ENCODE assay signal across 9 mouse cellular contexts in genomic region chr5:30912156-30912555, GRCm38 (mm10). TPM values are rescaled to one million over a fixed set of nuclear protein-coding genes. Genes with fewer than 3 reads are reported as not detected.
DNase-seq lines count a peak whose midpoint lies in the region; ATAC-seq and TF ChIP-seq lines count a peak whose summit lies in the region.
"Had no signal": no experiment of that assay in that cellular context is flagged by ENCODE, and none has a peak within 500 bp of the region (broad histone marks: within the 10 kb centered on the region; RNA-seq: fewer than 3 reads in every experiment).

No protein-coding gene starts in this region.

- H3K36me3 ChIP-seq in heart, embryonic 14.5 days (ENCODE audit: control insufficient read depth, insufficient read depth, low read length), result peaks cover 4% of the 10 kb centered on the region
- peaks cover 5% of the 10 kb centered on the region for H3K36me3 ChIP-seq in liver, embryonic 13.5 days

- no peaks in the 10 kb centered on the region for H3K9me3 ChIP-seq in heart, embryonic 14.5 days (ENCODE audit: control insufficient read depth, low read length)
- no peaks in the 10 kb centered on the region for H3K9me3 ChIP-seq in liver, embryonic 13.5 days (replicated peaks)

- peak overlapping the region; percentile 83; the same call in 1 of the 2 replicates for H3K9ac ChIP-seq in heart, embryonic 14.5 days (ENCODE audit: low read length)
- no peak overlapping the region for H3K9ac ChIP-seq in liver, embryonic 13.5 days

- peak overlapping the region; percentile 86 for H3K27ac ChIP-seq in gastrocnemius, adult 2 months
- peak overlapping the region; percentile 94 to 95 for H3K27ac ChIP-seq in heart, embryonic 14.5 days (replicated peaks in 1 of 2; ENCODE audit: control insufficient read depth in 1 of 2, insufficient read depth in 1 of 2, low read depth in 2 of 2, low read length in 2 of 2)
- H3K27ac ChIP-seq in liver, embryonic 13.5 days, result peak overlapping the region; percentile 83

- H3K4me2 ChIP-seq in heart, embryonic 14.5 days (ENCODE audit: low read length), result peak overlapping the region; percentile 73
- H3K4me2 ChIP-seq in liver, embryonic 13.5 days, result 0 out of 2 replicates have a peak overlapping the region, but pooled peaks have one; percentile 67

- no peak for ATAC-seq in heart, embryonic 14.5 days (ENCODE audit: insufficient number of reproducible peaks, insufficient read depth, low FRiP score, low read depth)
- ATAC-seq in liver, embryonic 13.5 days (ENCODE audit: low read depth), result no peak

- no peaks in the 10 kb centered on the region for H3K27me3 ChIP-seq in heart, embryonic 14.5 days (ENCODE audit: control insufficient read depth, insufficient read depth, low read length)
- no peaks in the 10 kb centered on the region for H3K27me3 ChIP-seq in liver, embryonic 13.5 days

- H3K4me1 ChIP-seq in heart, embryonic 14.5 days (ENCODE audit: control insufficient read depth in 2 of 2, insufficient read depth in 2 of 2, low read length in 2 of 2), result peaks cover 58 to 73% of the 10 kb centered on the region in 2 experiments
- peaks cover 87% of the 10 kb centered on the region for H3K4me1 ChIP-seq in liver, embryonic 13.5 days (replicated peaks)

- intact Hi-C loops in gastrocnemius, adult 2 months (cut with DNase I), result no loop called here

- H3K4me3 ChIP-seq in gastrocnemius, adult 2 months, result no peak overlapping the region
- H3K4me3 ChIP-seq in heart, embryonic 14.5 days (ENCODE audit: control insufficient read depth in 1 of 2, insufficient read depth in 1 of 2, low read depth in 1 of 2, low read length in 2 of 2), result no peak overlapping the region
- H3K4me3 ChIP-seq in liver, embryonic 13.5 days (replicated peaks), result no peak overlapping the region

- WGBS in heart, embryonic 14.5 days, result 36% methylated on average over 5 of the region's 5 CpGs
- WGBS in liver, embryonic 13.5 days (ENCODE audit: insufficient replicate concordance), result 55% methylated on average over 5 of the region's 5 CpGs

- TF ChIP-seq CTCF in gastrocnemius, adult 2 months (IDR thresholded peaks at IDR 0.05), result no peak

- no peak for DNase-seq in gastrocnemius, adult 2 months
- no peak for DNase-seq in gastrocnemius, adult 18-20 months (ENCODE audit: low spot score)
- DNase-seq in MN1 (ENCODE audit: low spot score), result peak; percentile 28
- DNase-seq in liver, embryonic 13.5 days, result no peak
- DNase-seq in cerebellum, adult 9-11 months, result no peak
- DNase-seq in frontal cortex, postnatal 10 days (ENCODE audit: low spot score in 2 of 2), result no peak
- DNase-seq in thymus, postnatal 10 days (ENCODE audit: low spot score in 2 of 2), result no peak
- DNase-seq: adrenal gland, postnatal 14 days had no signal

RNA-seq across cellular contexts. Expression of gene Emilin1, which starts 1.0 kb away (rescaled TPM):
- total RNA-seq in gastrocnemius, adult 2 months (2021), result 1 to 10 TPM; 2.7 to 7.7 TPM
- total RNA-seq in gastrocnemius, adult 18-20 months (2021), result 1 to 10 TPM; 2.5 to 4.4 TPM
- polyA plus RNA-seq in heart, embryonic 14.5 days (2014; fragmentation: Nextera tagmentation; extraction: Ambion mirVana), result 91.8 and 108 TPM in 2 replicates
- polyA plus RNA-seq in liver, embryonic 13.5 days (2015; fragmentation: Nextera tagmentation; extraction: Ambion mirVana), result 41.6 and 42.7 TPM in 2 replicates

RNA-seq across cellular contexts. Expression of gene Ost4, which starts 4.6 kb away (rescaled TPM):
- 100 to 1,000 TPM; 103 to 121 TPM for total RNA-seq in gastrocnemius, adult 2 months (2021)
- 100 to 1,000 TPM; 110 to 114 TPM for total RNA-seq in gastrocnemius, adult 18-20 months (2021)
- 437 and 480 TPM in 2 replicates for polyA plus RNA-seq in heart, embryonic 14.5 days (2014; fragmentation: Nextera tagmentation; extraction: Ambion mirVana)
- polyA plus RNA-seq in liver, embryonic 13.5 days (2015; fragmentation: Nextera tagmentation; extraction: Ambion mirVana), result 342 and 377 TPM in 2 replicates

RNA-seq across cellular contexts. Expression of gene Khk, which starts 9.1 kb away (rescaled TPM):
- 10 to 100 TPM; 29.2 to 30.8 TPM for total RNA-seq in gastrocnemius, adult 2 months (2021)
- total RNA-seq in gastrocnemius, adult 18-20 months (2021), result 10 to 100 TPM; 36.5 to 36.6 TPM
- polyA plus RNA-seq in heart, embryonic 14.5 days (2014; fragmentation: Nextera tagmentation; extraction: Ambion mirVana), result 9.7 and 12.1 TPM in 2 replicates
- 33.9 and 37.6 TPM in 2 replicates for polyA plus RNA-seq in liver, embryonic 13.5 days (2015; fragmentation: Nextera tagmentation; extraction: Ambion mirVana)

RNA-seq across cellular contexts. Expression of gene Agbl5, which starts 23.7 kb away (rescaled TPM):
- 1 to 10 TPM; 1.6 to 2.3 TPM for total RNA-seq in gastrocnemius, adult 2 months (2021)
- 1 to 10 TPM; 2.1 to 3.4 TPM for total RNA-seq in gastrocnemius, adult 18-20 months (2021)
- 10.5 and 10.8 TPM in 2 replicates for polyA plus RNA-seq in heart, embryonic 14.5 days (2014; fragmentation: Nextera tagmentation; extraction: Ambion mirVana)
- 4.3 and 5.3 TPM in 2 replicates for polyA plus RNA-seq in liver, embryonic 13.5 days (2015; fragmentation: Nextera tagmentation; extraction: Ambion mirVana)

RNA-seq across cellular contexts. Expression of gene Cgref1, which starts 33.2 kb away (rescaled TPM):
- 1 to 10 TPM; 2.0 to 2.9 TPM for total RNA-seq in gastrocnemius, adult 2 months (2021)
- 1 to 10 TPM; 3.0 to 3.9 TPM for total RNA-seq in gastrocnemius, adult 18-20 months (2021)
- 2.0 and 3.8 TPM in 2 replicates for polyA plus RNA-seq in heart, embryonic 14.5 days (2014; fragmentation: Nextera tagmentation; extraction: Ambion mirVana)
- polyA plus RNA-seq in liver, embryonic 13.5 days (2015; fragmentation: Nextera tagmentation; extraction: Ambion mirVana), result 5.4 and 5.6 TPM in 2 replicates
